Mouse (Mus musculus): ENCODE data around the gene Usp36. TPM values are rescaled to one million over a fixed set of nuclear protein-coding genes. Genes with fewer than 3 reads are reported as not detected.

Usp36 gene
- polyA plus RNA-seq, 1 experiment: 26.7 TPM

DNA sequence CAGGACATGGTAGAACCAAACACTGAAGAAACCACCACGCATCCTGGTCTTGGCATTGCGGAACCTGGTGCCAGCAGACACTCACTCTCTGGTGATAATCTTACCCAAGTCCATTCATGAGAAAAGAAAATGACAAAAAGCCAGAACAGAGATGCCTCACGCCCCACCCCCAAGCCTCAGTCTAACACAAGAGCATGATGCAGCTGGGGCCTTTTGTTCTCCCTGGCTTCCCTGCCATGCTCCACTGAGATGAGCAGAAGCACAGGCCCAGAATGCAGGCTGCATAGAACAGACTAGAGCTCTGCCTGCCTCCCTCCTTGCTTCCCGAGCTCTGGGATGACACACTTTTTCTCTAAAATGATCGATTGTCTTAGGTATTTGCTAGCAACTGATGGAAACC is 26.9 kb downstream of the Usp36 start:
- TF ChIP-seq CTCF (IDR thresholded peaks at IDR 0.05; ENCODE audit: extremely low read depth, insufficient read depth, low read length): no peak
- Histone ChIP-seq H3K4me3 (ENCODE audit: insufficient read depth, low read length) (no peak overlapping the region), H3K4me1 (ENCODE audit: control insufficient read depth, insufficient read depth, low read length) (no peaks in the 10 kb centered on the region), H3K27ac (ENCODE audit: insufficient read depth, low read length) (no peak overlapping the region)

DNA sequence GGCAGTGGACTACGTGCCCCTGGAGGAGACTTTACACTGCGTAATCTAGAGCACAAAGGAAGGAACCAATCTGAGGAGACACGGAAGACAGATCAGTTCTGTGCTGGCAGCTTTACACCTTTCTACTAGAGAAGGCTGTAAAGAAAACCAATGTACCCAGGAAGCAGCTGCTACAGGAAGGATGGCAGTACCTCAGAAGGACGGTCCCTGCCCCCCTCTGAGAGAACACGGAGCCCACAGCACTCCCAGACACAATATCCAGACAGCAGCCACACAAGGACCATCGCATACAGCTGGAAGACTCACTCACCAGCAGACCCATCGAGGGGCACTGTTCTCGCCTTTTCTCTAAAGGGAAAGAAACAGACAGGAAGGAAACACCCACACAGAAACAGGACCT is 30.0 kb downstream of the Usp36 start:
- TF ChIP-seq POLR2A (IDR thresholded peaks at IDR 0.05; ENCODE audit: extremely low read depth, insufficient read depth, low read length): no peak
- TF ChIP-seq CTCF (IDR thresholded peaks at IDR 0.05; ENCODE audit: extremely low read depth, insufficient read depth, low read length): no peak
- Histone ChIP-seq H3K4me1 (ENCODE audit: control insufficient read depth, insufficient read depth, low read length) (no peaks in the 10 kb centered on the region), H3K27ac (ENCODE audit: insufficient read depth, low read length) (no peak overlapping the region), H3K4me3 (ENCODE audit: insufficient read depth, low read length) (no peak overlapping the region)

DNA sequence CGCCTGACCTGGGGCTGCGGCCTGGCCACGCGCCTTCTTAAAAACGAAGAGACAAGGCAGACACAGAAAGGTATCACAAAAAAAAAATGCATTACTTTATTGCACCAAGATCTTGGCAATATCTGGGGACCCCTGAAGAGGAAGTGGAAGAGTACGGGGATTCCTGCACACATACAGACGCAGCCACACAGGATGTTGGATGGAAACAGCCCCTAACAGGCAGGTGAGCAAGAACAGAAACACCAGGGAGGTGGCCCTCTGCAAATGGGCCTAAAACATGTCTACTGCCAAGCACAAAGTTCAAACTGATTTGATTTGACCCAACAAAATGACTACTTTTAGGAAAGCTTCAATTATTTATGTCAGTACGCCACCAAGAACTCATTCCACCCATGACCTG is 30.5 kb downstream of the Usp36 start:
- TF ChIP-seq CTCF (IDR thresholded peaks at IDR 0.05; ENCODE audit: extremely low read depth, insufficient read depth, low read length) (no peak), POLR2A (IDR thresholded peaks at IDR 0.05; ENCODE audit: extremely low read depth, insufficient read depth, low read length) (no peak)
- 0 out of 2 replicates have a peak, but pooled peaks cover 2% of the 10 kb centered on the region for H3K4me1 ChIP-seq (ENCODE audit: control insufficient read depth, insufficient read depth, low read length)
- H3K27ac ChIP-seq (ENCODE audit: insufficient read depth, low read length): no peak overlapping the region
- no peak overlapping the region for H3K4me3 ChIP-seq (ENCODE audit: insufficient read depth, low read length)

DNA sequence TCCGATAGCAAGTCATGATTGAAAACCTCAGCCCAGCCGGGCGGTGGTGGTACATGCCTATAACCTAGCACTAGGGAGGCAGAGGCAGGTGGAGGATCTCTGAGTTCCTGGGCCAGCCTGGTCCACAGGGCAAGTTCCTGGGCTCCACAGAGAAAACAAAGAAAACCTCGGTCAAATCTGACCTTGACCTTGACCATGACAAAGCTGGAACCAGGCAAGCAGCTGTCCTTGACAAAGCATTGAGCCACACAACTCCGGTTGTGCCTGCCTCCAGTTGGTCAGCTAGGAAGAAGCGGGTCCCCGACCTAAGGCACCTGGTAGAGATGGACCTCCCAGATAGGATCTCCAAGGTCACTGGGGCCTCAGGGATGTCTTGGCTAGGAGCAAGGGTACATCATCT is 33.7 kb downstream of the Usp36 start:
- Histone ChIP-seq H3K4me1 (ENCODE audit: control insufficient read depth, insufficient read depth, low read length) (peaks cover 5% of the 10 kb centered on the region), H3K27ac (ENCODE audit: insufficient read depth, low read length) (no peak overlapping the region), H3K4me3 (ENCODE audit: insufficient read depth, low read length) (no peak overlapping the region)
- TF ChIP-seq CTCF (IDR thresholded peaks at IDR 0.05; ENCODE audit: extremely low read depth, insufficient read depth, low read length) (no peak), POLR2A (IDR thresholded peaks at IDR 0.05; ENCODE audit: extremely low read depth, insufficient read depth, low read length) (no peak)

DNA sequence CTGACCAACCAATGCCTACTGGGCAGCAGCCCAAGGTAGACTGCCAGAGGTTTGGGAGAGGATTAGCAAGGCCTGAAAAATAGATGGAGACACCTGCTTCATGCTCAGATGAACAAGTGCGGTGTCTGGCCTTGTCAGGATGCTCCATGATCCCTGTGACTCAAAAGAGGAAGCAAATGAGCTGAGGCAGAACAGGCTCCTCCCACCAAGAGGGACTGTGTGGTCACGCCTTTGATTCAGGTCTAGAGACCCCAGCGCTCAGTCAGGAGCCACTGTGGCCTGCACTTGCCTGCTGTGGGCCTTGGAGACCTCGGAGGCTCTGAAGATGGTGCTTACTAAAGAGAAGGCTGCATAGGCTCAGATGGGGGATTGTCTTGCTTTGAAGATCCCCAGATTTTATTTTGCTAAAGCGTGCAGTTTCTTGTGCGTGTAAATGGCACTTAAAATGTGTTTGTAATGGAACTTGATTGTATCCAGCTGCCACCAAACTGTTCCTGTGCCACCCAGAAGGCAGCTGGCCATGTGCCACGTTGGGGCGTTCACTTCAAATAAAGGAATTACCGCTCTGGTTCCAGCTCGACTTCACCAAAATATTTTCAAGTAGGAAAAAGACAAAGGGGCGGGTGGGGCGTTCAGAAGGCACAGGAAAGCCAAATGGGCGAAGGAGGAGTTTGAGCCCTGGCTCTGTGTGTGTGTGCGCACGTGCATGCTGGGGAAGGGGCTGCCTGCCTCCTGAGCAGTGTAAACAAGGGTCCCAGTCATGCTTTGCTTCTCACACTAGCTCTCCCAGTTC is 35.7 kb downstream of the Usp36 start:
- peak overlapping the region; percentile 3; the same call in 1 of the 2 replicates for H3K27ac ChIP-seq (ENCODE audit: insufficient read depth, low read length)
- TF ChIP-seq POLR2A (IDR thresholded peaks at IDR 0.05; ENCODE audit: extremely low read depth, insufficient read depth, low read length): no peak
- H3K4me3 ChIP-seq (ENCODE audit: insufficient read depth, low read length): no peak overlapping the region
- peaks cover 5% of the 10 kb centered on the region for H3K4me1 ChIP-seq (ENCODE audit: control insufficient read depth, insufficient read depth, low read length)

DNA sequence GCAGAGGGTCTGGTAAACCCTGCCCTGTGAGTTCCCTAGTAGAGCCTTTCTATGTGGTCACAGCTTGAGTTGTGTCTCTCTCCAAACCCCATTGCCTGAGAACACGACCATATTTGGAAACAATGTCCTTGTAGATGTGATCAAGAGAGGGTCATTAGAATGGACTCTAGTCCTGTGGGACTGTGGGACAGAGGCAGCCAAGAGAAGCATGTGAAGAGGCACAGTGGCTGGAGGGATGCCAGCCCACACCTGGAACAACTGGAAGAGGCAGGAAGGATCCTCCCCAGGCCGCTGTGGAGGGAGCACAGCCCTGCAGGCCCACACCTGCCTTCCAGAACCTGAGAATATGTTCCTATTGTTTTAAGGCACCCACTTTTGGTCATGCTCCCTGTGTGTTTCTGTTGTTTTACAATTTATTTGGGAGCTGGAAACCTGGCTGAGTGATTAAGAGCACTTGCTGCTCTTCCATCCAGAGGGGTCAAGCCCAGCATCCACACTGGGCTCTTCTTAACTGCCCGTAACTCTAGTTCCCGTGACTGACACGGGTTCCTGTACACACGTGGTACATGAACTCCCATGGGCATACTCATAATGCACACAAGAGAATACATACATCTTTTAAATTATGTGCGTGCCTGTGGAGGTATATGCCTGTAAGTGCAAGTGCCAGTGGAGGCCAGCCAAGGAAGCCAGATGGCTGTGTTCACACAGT is 36.4 kb downstream of the Usp36 start:
- H3K4me3 ChIP-seq (ENCODE audit: insufficient read depth, low read length): no peak overlapping the region
- TF ChIP-seq POLR2A (IDR thresholded peaks at IDR 0.05; ENCODE audit: extremely low read depth, insufficient read depth, low read length) (no peak), CTCF (IDR thresholded peaks at IDR 0.05; ENCODE audit: extremely low read depth, insufficient read depth, low read length) (no peak)
- peak overlapping the region; percentile 3; the same call in 1 of the 2 replicates for H3K27ac ChIP-seq (ENCODE audit: insufficient read depth, low read length)
- H3K4me1 ChIP-seq (ENCODE audit: control insufficient read depth, insufficient read depth, low read length): peaks cover 5% of the 10 kb centered on the region

DNA sequence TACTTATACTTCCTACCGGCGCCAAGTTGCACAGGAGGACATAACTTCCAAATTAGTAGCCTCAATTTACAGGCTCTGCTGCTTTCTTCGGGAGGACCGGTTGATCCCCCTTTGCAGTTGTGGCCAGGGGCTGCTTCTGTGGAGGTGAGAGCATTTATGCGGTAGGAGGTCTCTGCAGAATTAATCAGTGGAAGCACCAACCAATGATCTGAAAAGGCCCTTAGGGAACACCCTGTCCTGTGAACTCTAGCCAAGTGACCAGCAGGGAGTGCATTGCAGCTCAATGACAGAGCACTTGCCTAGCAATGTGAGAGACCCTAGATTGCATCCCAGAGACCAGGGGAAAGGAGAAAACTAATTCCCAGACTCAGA is 41.0 kb downstream of the Usp36 start:
- peak overlapping the region; percentile 80 for H3K4me3 ChIP-seq (ENCODE audit: insufficient read depth, low read length)
- peaks cover 1% of the 10 kb centered on the region for H3K4me1 ChIP-seq (ENCODE audit: control insufficient read depth, insufficient read depth, low read length)
- no peak for TF ChIP-seq CTCF (IDR thresholded peaks at IDR 0.05; ENCODE audit: extremely low read depth, insufficient read depth, low read length)
- TF ChIP-seq POLR2A (IDR thresholded peaks at IDR 0.05; ENCODE audit: extremely low read depth, insufficient read depth, low read length): no peak
- peak overlapping the region; percentile 86 for H3K27ac ChIP-seq (ENCODE audit: insufficient read depth, low read length)

DNA sequence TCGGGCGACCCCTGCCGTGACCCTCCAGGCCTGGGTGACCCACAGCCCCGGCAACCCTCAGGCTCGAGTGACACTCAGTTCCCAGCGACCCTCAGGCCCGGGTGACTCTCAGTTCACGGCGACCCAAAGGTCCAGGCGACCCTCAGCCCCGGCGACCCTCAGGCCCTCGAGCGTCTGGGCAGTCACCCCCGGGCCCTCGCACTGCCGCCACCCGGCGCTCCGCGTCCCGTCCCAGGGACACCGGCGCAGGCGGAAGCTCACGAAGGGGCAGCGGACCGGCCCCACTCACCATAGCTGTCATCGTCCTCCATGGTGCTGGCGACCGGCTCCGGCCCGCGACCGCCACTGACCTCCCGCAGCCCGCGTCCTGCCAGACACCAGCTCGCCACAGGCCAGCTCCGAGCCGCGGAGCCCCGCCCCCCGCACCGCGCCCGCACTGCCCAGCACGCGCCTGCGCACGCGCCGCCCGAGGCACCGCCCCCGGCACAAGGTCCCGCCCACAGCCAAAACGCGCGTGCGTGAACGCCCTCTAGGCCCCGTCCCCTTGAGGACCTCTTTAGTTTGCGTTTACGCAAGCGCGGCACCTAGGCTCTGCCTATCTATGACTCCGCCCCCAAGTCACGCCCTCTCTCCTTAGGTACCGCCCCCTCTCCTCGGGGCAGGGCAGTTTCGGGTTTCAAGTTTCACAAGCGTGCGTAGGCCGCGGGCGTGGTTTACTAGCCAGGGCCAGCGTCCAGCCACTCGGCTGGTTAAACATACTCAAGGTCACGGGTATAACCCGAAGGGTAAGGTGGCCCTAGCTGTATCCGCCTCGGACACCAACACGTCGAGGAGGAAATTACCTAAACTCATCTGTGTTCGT is 41.7 kb downstream of the Usp36 start, which contains the start of gene Cyth1:
Gene Cyth1 (minus strand): TSS at position 443 of the 862 bp plus-strand sequence.
- Histone ChIP-seq H3K27ac (ENCODE audit: insufficient read depth, low read length) (peak within 1 kb of the TSS; percentile 86), H3K4me3 (ENCODE audit: insufficient read depth, low read length) (peak within 1 kb of the TSS; percentile 80), H3K4me1 (ENCODE audit: control insufficient read depth, insufficient read depth, low read length) (no peaks in the 10 kb centered on the region; the same call in 1 of the 2 replicates)
- TF ChIP-seq CTCF (IDR thresholded peaks at IDR 0.05; ENCODE audit: extremely low read depth, insufficient read depth, low read length) (no peak), POLR2A (IDR thresholded peaks at IDR 0.05; ENCODE audit: extremely low read depth, insufficient read depth, low read length) (peak; percentile 45)

DNA sequence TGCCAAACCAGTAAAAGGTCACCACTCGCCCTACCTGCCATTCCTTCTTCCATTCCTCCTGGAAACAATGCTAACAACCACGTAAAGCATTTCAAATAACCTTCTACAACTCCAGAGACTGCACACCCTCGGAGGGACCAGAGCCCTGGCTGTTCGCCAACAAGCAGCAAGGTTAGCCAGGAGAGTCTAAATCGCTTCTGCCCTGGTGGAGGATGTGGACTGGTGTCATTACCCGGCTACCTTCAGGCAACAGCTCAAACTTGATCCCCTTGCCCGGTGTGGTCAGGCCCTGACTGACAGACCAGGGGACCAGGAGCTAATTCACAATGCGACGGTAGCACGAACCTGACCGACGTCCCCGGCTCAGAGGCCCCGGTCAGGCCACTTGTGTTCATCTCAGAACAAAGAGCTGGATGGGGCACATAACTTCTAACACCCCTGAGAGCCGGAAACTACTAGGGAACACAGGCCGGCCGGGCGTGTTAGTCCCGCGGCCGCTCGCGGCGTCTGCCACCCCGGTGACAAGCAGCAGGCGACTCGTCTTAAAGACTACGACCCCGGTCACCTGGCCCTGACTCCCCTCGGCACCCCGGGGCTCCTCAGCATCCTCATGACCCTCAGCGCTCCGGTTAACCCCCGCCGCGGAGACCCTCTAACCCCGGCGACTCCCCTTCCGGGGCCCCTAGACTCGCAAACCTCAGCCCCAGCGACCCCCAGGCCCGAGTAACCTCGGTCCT is 42.5 kb downstream of the Usp36 start:
- Histone ChIP-seq H3K4me1 (ENCODE audit: control insufficient read depth, insufficient read depth, low read length) (peaks cover 2% of the 10 kb centered on the region; the same call in 1 of the 2 replicates), H3K27ac (ENCODE audit: insufficient read depth, low read length) (peak overlapping the region; percentile 74), H3K4me3 (ENCODE audit: insufficient read depth, low read length) (peak overlapping the region; percentile 80)
- TF ChIP-seq CTCF (IDR thresholded peaks at IDR 0.05; ENCODE audit: extremely low read depth, insufficient read depth, low read length): no peak
- TF ChIP-seq POLR2A (IDR thresholded peaks at IDR 0.05; ENCODE audit: extremely low read depth, insufficient read depth, low read length): no peak

Measured in cortical plate, adult 2 months (tissue).